Mouse (Mus musculus): ENCODE data around the gene C1qa. TPM values are rescaled to one million over a fixed set of nuclear protein-coding genes. Genes with fewer than 3 reads are reported as not detected.

C1qa gene
- total and polyA plus RNA-seq, 2 experiments from 2014 or later, result 25.9 to 40.9 TPM

GRCm38 (mm10) chr4:136912841-136913240, 14.2 kb upstream of the C1qa start:
- TF ChIP-seq CTCF (IDR thresholded peaks at IDR 0.05; ENCODE audit: low read depth), result no peak
- no peak for TF ChIP-seq EP300 (IDR thresholded peaks at IDR 0.05; ENCODE audit: low read depth)

GRCm38 (mm10) chr4:136911804-136912203, 13.2 kb upstream of the C1qa start:
- ATAC-seq (ENCODE audit: insufficient read depth, low read depth) (no peak), DNase-seq (ENCODE audit: low spot score) (no peak)

More at GRCm38 (mm10) chr4:136912841-136913240, 14.2 kb upstream of the C1qa start:
- Histone ChIP-seq H3K4me3 (ENCODE audit: low read depth, low read length) (no peak overlapping the region), H3K4me1 (ENCODE audit: control insufficient read depth, insufficient read depth) (no peaks in the 10 kb centered on the region), H3K9me3 (replicated peaks; ENCODE audit: control insufficient read depth, low read length) (no peaks in the 10 kb centered on the region), H3K9ac (replicated peaks; ENCODE audit: low read depth, low read length) (no peak overlapping the region), H3K27ac (ENCODE audit: low read depth) (no peak overlapping the region), H3K27me3 (ENCODE audit: control insufficient read depth, insufficient read depth, low read length) (peaks cover 45% of the 10 kb centered on the region), H3K4me2 (ENCODE audit: low read depth, low read length) (no peak overlapping the region), H3K36me3 (replicated peaks; ENCODE audit: control insufficient read depth, insufficient read depth, low read length) (no peaks in the 10 kb centered on the region)
- WGBS, result 19% methylated on average over 9 of the region's 9 CpGs
- DNase-seq (ENCODE audit: low spot score) (no peak), ATAC-seq (ENCODE audit: insufficient read depth, low read depth) (no peak)

GRCm38 (mm10) chr4:136911211-136911646, 12.6 kb upstream of the C1qa start:
- TF ChIP-seq EP300 (IDR thresholded peaks at IDR 0.05; ENCODE audit: low read depth), result no peak
- Histone ChIP-seq H3K27me3 (ENCODE audit: control insufficient read depth, insufficient read depth, low read length) (peaks cover 51% of the 10 kb centered on the region), H3K4me3 (ENCODE audit: low read depth, low read length) (no peak overlapping the region), H3K9ac (replicated peaks; ENCODE audit: low read depth, low read length) (no peak overlapping the region), H3K9me3 (replicated peaks; ENCODE audit: control insufficient read depth, low read length) (no peaks in the 10 kb centered on the region), H3K36me3 (replicated peaks; ENCODE audit: control insufficient read depth, insufficient read depth, low read length) (no peaks in the 10 kb centered on the region), H3K27ac (ENCODE audit: low read depth) (no peak overlapping the region), H3K4me1 (ENCODE audit: control insufficient read depth, insufficient read depth) (no peaks in the 10 kb centered on the region), H3K4me2 (ENCODE audit: low read depth, low read length) (no peak overlapping the region)
- 11% methylated on average over 17 of the region's 17 CpGs for WGBS
- ATAC-seq (ENCODE audit: insufficient read depth, low read depth) (no peak), DNase-seq (ENCODE audit: low spot score) (no peak)

More at GRCm38 (mm10) chr4:136911804-136912203, 13.2 kb upstream of the C1qa start:
- Histone ChIP-seq H3K9me3 (replicated peaks; ENCODE audit: control insufficient read depth, low read length) (no peaks in the 10 kb centered on the region), H3K36me3 (replicated peaks; ENCODE audit: control insufficient read depth, insufficient read depth, low read length) (no peaks in the 10 kb centered on the region), H3K4me1 (ENCODE audit: control insufficient read depth, insufficient read depth) (no peaks in the 10 kb centered on the region), H3K27me3 (ENCODE audit: control insufficient read depth, insufficient read depth, low read length) (peaks cover 45% of the 10 kb centered on the region), H3K27ac (ENCODE audit: low read depth) (no peak overlapping the region), H3K4me2 (ENCODE audit: low read depth, low read length) (no peak overlapping the region), H3K9ac (replicated peaks; ENCODE audit: low read depth, low read length) (no peak overlapping the region), H3K4me3 (ENCODE audit: low read depth, low read length) (no peak overlapping the region)
- 44% methylated on average over 9 of the region's 9 CpGs for WGBS
- no peak for TF ChIP-seq EP300 (IDR thresholded peaks at IDR 0.05; ENCODE audit: low read depth)
- no peak for TF ChIP-seq CTCF (IDR thresholded peaks at IDR 0.05; ENCODE audit: low read depth)

- no peak for TF ChIP-seq EP300 (IDR thresholded peaks at IDR 0.05; ENCODE audit: low read depth)
- no peak for TF ChIP-seq CTCF (IDR thresholded peaks at IDR 0.05; ENCODE audit: low read depth)
- Histone ChIP-seq H3K4me2 (ENCODE audit: low read depth, low read length) (no peak overlapping the region), H3K27me3 (ENCODE audit: control insufficient read depth, insufficient read depth, low read length) (peaks cover 70% of the 10 kb centered on the region)
Measured at GRCm38 (mm10) chr4:136907809-136908208, 9.2 kb upstream of the C1qa start.

GRCm38 (mm10) chr4:136907033-136907432, 8.4 kb upstream of the C1qa start:
- no peaks in the 10 kb centered on the region for H3K9me3 ChIP-seq (replicated peaks; ENCODE audit: control insufficient read depth, low read length)
- no peak overlapping the region for H3K4me3 ChIP-seq (ENCODE audit: low read depth, low read length)
- no peaks in the 10 kb centered on the region for H3K36me3 ChIP-seq (replicated peaks; ENCODE audit: control insufficient read depth, insufficient read depth, low read length)
- peak; percentile 80 for DNase-seq (ENCODE audit: low spot score)
- 12% methylated on average over 7 of the region's 7 CpGs for WGBS
- TF ChIP-seq EP300 (IDR thresholded peaks at IDR 0.05; ENCODE audit: low read depth) (no peak), CTCF (IDR thresholded peaks at IDR 0.05; ENCODE audit: low read depth) (peak; percentile 83)
- H3K9ac ChIP-seq (replicated peaks; ENCODE audit: low read depth, low read length), result no peak overlapping the region
- no peak overlapping the region for H3K27ac ChIP-seq (ENCODE audit: low read depth)
- ATAC-seq (ENCODE audit: insufficient read depth, low read depth), result no peak
- no peaks in the 10 kb centered on the region for H3K4me1 ChIP-seq (ENCODE audit: control insufficient read depth, insufficient read depth)
- H3K4me2 ChIP-seq (ENCODE audit: low read depth, low read length), result no peak overlapping the region
- H3K27me3 ChIP-seq (ENCODE audit: control insufficient read depth, insufficient read depth, low read length), result peaks cover 66% of the 10 kb centered on the region

More at GRCm38 (mm10) chr4:136907809-136908208, 9.2 kb upstream of the C1qa start:
- no peak overlapping the region for H3K27ac ChIP-seq (ENCODE audit: low read depth)
- DNase-seq (ENCODE audit: low spot score), result no peak
- no peak overlapping the region for H3K9ac ChIP-seq (replicated peaks; ENCODE audit: low read depth, low read length)
- no peaks in the 10 kb centered on the region for H3K36me3 ChIP-seq (replicated peaks; ENCODE audit: control insufficient read depth, insufficient read depth, low read length)
- H3K4me1 ChIP-seq (ENCODE audit: control insufficient read depth, insufficient read depth), result no peaks in the 10 kb centered on the region
- H3K4me3 ChIP-seq (ENCODE audit: low read depth, low read length), result no peak overlapping the region
- ATAC-seq (ENCODE audit: insufficient read depth, low read depth), result no peak
- no peaks in the 10 kb centered on the region for H3K9me3 ChIP-seq (replicated peaks; ENCODE audit: control insufficient read depth, low read length)
